Mouse (Mus musculus) kidney, postnatal 0 days (tissue): ENCODE results near the gene Mier2. TPM values are rescaled to one million over a fixed set of nuclear protein-coding genes. Genes with fewer than 3 reads are reported as not detected.

Experiments used
- ATAC-seq: fragments of 200-750 bp; cut with Nextera tagmentation; replicated peaks from 2 replicates; pipeline ENCODE4 v1.8.0; 2017; ENCODE audit warnings: low read depth, moderate number of reproducible peaks, moderate TSS enrichment, moderate library complexity; ENCODE audit not compliant: low FRiP score
- DNase-seq: peaks from one replicate; pipeline ENCODE4 v3.0.0-alpha.2; 2016; ENCODE audit warnings: low spot score
- H3K27ac ChIP-seq: fragments of 300-500 bp; sonication (generic); 2 replicates; pipeline ENCODE4 v1.5.1; 2014; ENCODE audit warnings: mild to moderate bottlenecking
- H3K27me3 ChIP-seq: fragments of 300-500 bp; sonication (generic); 2 replicates; pipeline ENCODE4 v1.6.1; 2014; ENCODE audit warnings: low read length, mixed read lengths; ENCODE audit not compliant: insufficient read depth
- H3K36me3 ChIP-seq: fragments of 300-500 bp; sonication (generic); 2 replicates; pipeline ENCODE4 v1.6.1; 2014; ENCODE audit warnings: low read length, mixed read lengths; ENCODE audit not compliant: insufficient read depth
- H3K4me1 ChIP-seq: fragments of 300-500 bp; sonication (generic); replicated peaks from 2 replicates; pipeline ENCODE4 v1.6.1; 2014; ENCODE audit warnings: antibody characterized with exemption, low read length, mixed read lengths; ENCODE audit not compliant: insufficient read depth
- H3K4me2 ChIP-seq: fragments of 300-500 bp; sonication (generic); 2 replicates; pipeline ENCODE4 v1.6.1; 2014; ENCODE audit warnings: mild to moderate bottlenecking, low read length, moderate library complexity, mixed read lengths
- H3K4me3 ChIP-seq: fragments of 300-500 bp; sonication (generic); replicated peaks from 2 replicates; pipeline ENCODE4 v1.5.1; 2014; ENCODE audit warnings: low read depth, low read length
- H3K9ac ChIP-seq: fragments of 300-500 bp; sonication (generic); 2 replicates; pipeline ENCODE4 v1.6.1; 2014; ENCODE audit warnings: low read depth, low read length
- H3K9me3 ChIP-seq: fragments of 300-500 bp; sonication (generic); replicated peaks from 2 replicates; pipeline ENCODE4 v1.6.1; 2016; ENCODE audit warnings: low read length, inconsistent platforms, mixed read lengths
- CTCF ChIP-seq: IDR thresholded peaks from 2 replicates; pipeline ENCODE4 v1.5.1; 2016; ENCODE audit warnings: antibody characterized with exemption, low read depth, mild to moderate bottlenecking, moderate library complexity
- WGBS: fragments of 180-500 bp; shearing (Covaris S2); extraction: QIAGEN DNeasy Blood & Tissue Kit; methylation state at CpG from one replicate; pipeline ENCODE4 v1.1.7; 2014; 5-methylcytosine and 5-hydroxymethylcytosine counted together
- polyA plus RNA-seq: library from polyadenylated mRNA; unstranded; fragments of >200 nt; fragmentation: Nextera tagmentation; extraction: Ambion mirVana; gene quantifications from 2 replicates; pipeline ENCODE4 v1.2.1, GENCODE M21; 2015

Gene Mier2
- polyA plus RNA-seq, 1 experiment from 2014 or later, result 27.4 TPM

GRCm38 (mm10) chr10:79544631-79545030 lies 10.4 kb downstream of the Mier2 start:
- TF ChIP-seq CTCF, result no peak
- Histone ChIP-seq H3K27ac (no peak overlapping the region), H3K27me3 (no peaks in the 10 kb centered on the region), H3K9ac (no peak overlapping the region), H3K4me2 (no peak overlapping the region), H3K9me3 (no peaks in the 10 kb centered on the region), H3K4me3 (no peak overlapping the region), H3K36me3 (peaks cover 76% of the 10 kb centered on the region), H3K4me1 (no peaks in the 10 kb centered on the region)
- no peak for DNase-seq
- WGBS, result 82% methylated on average over 5 of the region's 5 CpGs
- no peak for ATAC-seq

DNA sequence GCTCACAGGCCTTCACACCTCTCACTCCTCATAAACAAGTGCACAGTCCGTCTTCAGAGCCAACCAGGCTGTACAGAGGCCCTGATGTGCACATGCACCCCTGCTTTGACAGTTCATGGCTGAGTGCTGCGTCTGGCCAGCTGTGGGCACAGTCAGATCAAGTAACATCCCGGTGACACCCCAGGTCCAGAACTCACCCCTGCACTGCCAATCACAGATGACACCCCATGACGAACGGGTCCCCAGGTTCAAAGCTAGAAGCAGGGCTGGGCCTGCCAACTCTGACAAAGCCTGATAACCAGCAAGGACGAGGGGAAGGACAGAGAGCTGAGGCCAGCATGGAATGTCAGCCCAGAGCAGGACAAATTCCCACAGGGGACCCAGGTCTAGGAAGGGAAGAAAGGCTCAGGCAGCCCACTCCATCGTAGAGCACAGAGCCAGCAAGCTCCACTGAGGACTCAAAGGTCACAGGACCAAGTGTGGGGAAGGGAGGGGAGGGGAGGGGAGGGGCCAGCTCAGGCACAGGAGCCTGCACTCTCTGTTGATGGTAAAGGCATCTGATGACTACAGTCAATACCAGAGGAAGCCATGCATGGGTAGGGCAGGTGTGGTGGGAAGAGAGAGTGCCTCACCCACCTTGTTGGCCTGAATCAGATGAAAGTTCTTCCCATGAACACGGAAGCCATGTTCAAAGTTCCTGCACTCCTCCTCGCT lies 11.0 kb downstream of the Mier2 start:
- no peak overlapping the region for H3K4me3 ChIP-seq
- no peaks in the 10 kb centered on the region for H3K27me3 ChIP-seq
- no peaks in the 10 kb centered on the region for H3K4me1 ChIP-seq
- no peak overlapping the region for H3K4me2 ChIP-seq
- DNase-seq, result no peak
- H3K27ac ChIP-seq, result no peak overlapping the region
- H3K9ac ChIP-seq, result no peak overlapping the region
- no peaks in the 10 kb centered on the region for H3K9me3 ChIP-seq
- 70% methylated on average over 9 of the region's 9 CpGs for WGBS
- TF ChIP-seq CTCF, result no peak
- ATAC-seq, result no peak
- H3K36me3 ChIP-seq, result peaks cover 70% of the 10 kb centered on the region

GRCm38 (mm10) chr10:79542171-79542570 lies 12.8 kb downstream of the Mier2 start:
- peaks cover 62% of the 10 kb centered on the region for H3K36me3 ChIP-seq
- H3K4me1 ChIP-seq, result no peaks in the 10 kb centered on the region
- DNase-seq, result no peak

GRCm38 (mm10) chr10:79541522-79541921 lies 13.5 kb downstream of the Mier2 start:
- 82% methylated on average over 15 of the region's 15 CpGs for WGBS
- DNase-seq (no peak), ATAC-seq (peak; percentile 63; the same call in 1 of the 2 replicates)
- H3K27me3 ChIP-seq, result no peaks in the 10 kb centered on the region
- H3K4me1 ChIP-seq, result no peaks in the 10 kb centered on the region
- H3K27ac ChIP-seq, result peak overlapping the region; percentile 9; the same call in 1 of the 2 replicates
- no peak overlapping the region for H3K4me3 ChIP-seq
- TF ChIP-seq CTCF, result no peak
- H3K9ac ChIP-seq, result no peak overlapping the region
- no peak overlapping the region for H3K4me2 ChIP-seq
- no peaks in the 10 kb centered on the region for H3K9me3 ChIP-seq
- H3K36me3 ChIP-seq, result peaks cover 55% of the 10 kb centered on the region

More at GRCm38 (mm10) chr10:79542171-79542570, 12.8 kb downstream of the Mier2 start:
- 95% methylated on average over 11 of the region's 11 CpGs for WGBS
- Histone ChIP-seq H3K9me3 (no peaks in the 10 kb centered on the region), H3K27ac (peak overlapping the region; percentile 4; the same call in 1 of the 2 replicates), H3K4me3 (no peak overlapping the region), H3K9ac (no peak overlapping the region), H3K27me3 (no peaks in the 10 kb centered on the region), H3K4me2 (no peak overlapping the region)
- no peak for ATAC-seq
- TF ChIP-seq CTCF, result no peak

DNA sequence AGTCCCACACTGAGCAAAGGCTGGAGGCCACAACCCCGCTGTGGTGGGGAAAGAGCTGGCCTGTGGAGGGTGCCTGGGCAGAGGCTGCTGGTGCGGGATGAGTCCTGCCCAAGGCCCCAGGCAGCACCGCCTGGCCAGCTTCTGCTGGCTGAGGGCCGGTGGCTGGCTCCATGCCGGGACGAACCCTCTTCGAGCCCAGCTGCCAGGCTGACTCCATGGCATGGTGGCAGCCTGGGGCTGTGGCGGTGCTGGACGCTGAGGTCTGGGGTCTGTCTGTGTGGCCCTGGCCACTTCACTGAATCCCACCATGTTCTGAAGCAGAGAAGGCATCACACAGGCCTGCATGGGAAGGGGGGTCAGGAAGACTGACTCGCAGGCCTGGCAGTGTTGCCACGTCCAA lies 14.3 kb downstream of the Mier2 start:
- no peak overlapping the region for H3K27ac ChIP-seq
- H3K4me3 ChIP-seq, result no peak overlapping the region
- H3K36me3 ChIP-seq, result peaks cover 48% of the 10 kb centered on the region
- DNase-seq, result no peak
- TF ChIP-seq CTCF, result no peak
- WGBS, result 95% methylated on average over 11 of the region's 11 CpGs
- no peak for ATAC-seq
- H3K9me3 ChIP-seq, result no peaks in the 10 kb centered on the region
- H3K27me3 ChIP-seq, result no peaks in the 10 kb centered on the region
- no peak overlapping the region for H3K4me2 ChIP-seq
- no peaks in the 10 kb centered on the region for H3K4me1 ChIP-seq
- no peak overlapping the region for H3K9ac ChIP-seq

- 92% methylated on average over 16 of the region's 16 CpGs for WGBS
- H3K4me3 ChIP-seq, result no peak overlapping the region
- no peaks in the 10 kb centered on the region for H3K27me3 ChIP-seq
- no peak overlapping the region for H3K27ac ChIP-seq
- H3K4me2 ChIP-seq, result no peak overlapping the region
- ATAC-seq (no peak), DNase-seq (no peak)
- no peaks in the 10 kb centered on the region for H3K4me1 ChIP-seq
- TF ChIP-seq CTCF, result no peak
- H3K36me3 ChIP-seq, result peaks cover 45% of the 10 kb centered on the region
- no peaks in the 10 kb centered on the region for H3K9me3 ChIP-seq
- H3K9ac ChIP-seq, result no peak overlapping the region
Observed at GRCm38 (mm10) chr10:79539701-79540495, 15.1 kb downstream of the Mier2 start.
